In the genomic region with DNA sequence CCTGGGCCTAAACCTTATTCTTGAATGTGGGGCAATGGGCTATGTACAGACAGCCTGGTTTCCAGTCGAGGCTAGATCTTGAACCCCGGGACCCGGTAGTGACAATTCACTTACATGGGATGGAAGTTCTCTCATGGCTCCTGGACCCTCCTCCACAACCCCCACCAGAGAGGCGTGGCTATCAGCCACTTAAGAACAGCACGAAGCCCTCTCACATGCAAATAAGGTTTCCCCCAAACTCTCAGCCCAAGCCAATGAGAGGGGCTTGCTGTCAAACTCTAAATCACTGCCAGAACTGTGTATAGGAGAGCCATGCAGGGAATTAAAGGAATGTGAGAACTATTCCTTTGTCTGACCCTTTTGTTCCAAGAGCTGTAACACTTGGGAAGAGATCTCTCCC, we compare ENCODE assay signal across 7 mouse cellular contexts. TPM values are rescaled to one million over a fixed set of nuclear protein-coding genes. Genes with fewer than 3 reads are reported as not detected.
DNase-seq lines count a peak whose midpoint lies in the region; ATAC-seq and TF ChIP-seq lines count a peak whose summit lies in the region.
"Not testable (repeated sequence)": the region's sequence is repeated elsewhere in the genome, so short reads cannot be mapped to it uniquely, and the experiment has no call there.

No protein-coding gene starts in this region.

- not testable (repeated sequence) for H3K9ac ChIP-seq in ES-Bruce4 (ENCODE audit: low read depth, poor library complexity, severe bottlenecking); forebrain, embryonic 14.5 days (ENCODE audit: low read length); neural tube, embryonic 11.5 days (ENCODE audit: low read length)

- ATAC-seq in forebrain, embryonic 14.5 days; neural tube, embryonic 11.5 days (ENCODE audit: insufficient read depth, low FRiP score, low TSS enrichment): not testable (repeated sequence)

- peak overlapping the region; percentile 15; the same call in 1 of the 2 replicates for H3K4me3 ChIP-seq in ES-Bruce4 (ENCODE audit: low read depth, low read length)
- H3K4me3 ChIP-seq in forebrain, embryonic 10.5 days; forebrain, embryonic 14.5 days (ENCODE audit: low read depth, low read length); midbrain, embryonic 10.5 days; neural tube, embryonic 11.5 days (ENCODE audit: low read depth, low read length): not testable (repeated sequence)

- TF ChIP-seq POLR2A in ES-Bruce4 (IDR thresholded peaks at IDR 0.05; ENCODE audit: insufficient read depth, low read length); brain, embryonic 14.5 days (IDR thresholded peaks at IDR 0.05; ENCODE audit: borderline replicate concordance, extremely low read depth, insufficient read depth, insufficient read length, poor library complexity, severe bottlenecking): not testable (repeated sequence)

- not testable (repeated sequence) for H3K4me2 ChIP-seq in forebrain, embryonic 14.5 days (ENCODE audit: low read length); neural tube, embryonic 11.5 days (ENCODE audit: low read depth)

- not testable (repeated sequence) for H3K9me3 ChIP-seq in ES-Bruce4 (replicated peaks; ENCODE audit: control insufficient read depth, insufficient read depth, low read length, poor library complexity, severe bottlenecking); forebrain, embryonic 10.5 days; forebrain, embryonic 14.5 days (replicated peaks; ENCODE audit: control insufficient read depth, low read length); midbrain, embryonic 10.5 days (replicated peaks); neural tube, embryonic 11.5 days (ENCODE audit: control insufficient read depth, low read length)

- not testable (repeated sequence) for TF ChIP-seq CTCF in ES-Bruce4 (IDR thresholded peaks at IDR 0.05; ENCODE audit: low read depth, low read length); brain, embryonic 14.5 days (IDR thresholded peaks at IDR 0.05; ENCODE audit: borderline replicate concordance, extremely low read depth, insufficient read depth, insufficient read length)

- H3K4me1 ChIP-seq in ES-Bruce4 (ENCODE audit: control insufficient read depth, insufficient read depth, low read length); forebrain, embryonic 10.5 days; forebrain, embryonic 14.5 days (ENCODE audit: control insufficient read depth, insufficient read depth, low read length); midbrain, embryonic 10.5 days; neural tube, embryonic 11.5 days (ENCODE audit: control insufficient read depth, insufficient read depth, low read length): not testable (repeated sequence)

- TF ChIP-seq EP300 in ES-Bruce4 (IDR thresholded peaks at IDR 0.05; ENCODE audit: insufficient read depth, low read depth, low read length) = not testable (repeated sequence)

- H3K27me3 ChIP-seq in ES-Bruce4 (ENCODE audit: control insufficient read depth, insufficient read depth, low read length, poor library complexity, severe bottlenecking); forebrain, embryonic 10.5 days (ENCODE audit: poor library complexity, severe bottlenecking); forebrain, embryonic 14.5 days (replicated peaks; ENCODE audit: control insufficient read depth, insufficient read depth, low read length); midbrain, embryonic 10.5 days (ENCODE audit: low read depth, poor library complexity, severe bottlenecking); neural tube, embryonic 11.5 days (ENCODE audit: control insufficient read depth, insufficient read depth, low read length): not testable (repeated sequence)

- peak overlapping the region; percentile 99 for H3K27ac ChIP-seq in ES-Bruce4 (ENCODE audit: insufficient read depth, low read length)
- H3K27ac ChIP-seq in forebrain, embryonic 10.5 days = peak overlapping the region; percentile 44; the same call in 1 of the 2 replicates
- not testable (repeated sequence) for H3K27ac ChIP-seq in forebrain, embryonic 14.5 days (ENCODE audit: low read depth, low read length); neural tube, embryonic 11.5 days (ENCODE audit: low read depth, low read length)
- 0 out of 2 replicates have a peak overlapping the region, but pooled peaks have one; percentile 59 for H3K27ac ChIP-seq in midbrain, embryonic 10.5 days (replicated peaks)

- H3K36me3 ChIP-seq in ES-Bruce4 (ENCODE audit: control insufficient read depth, insufficient read depth, low read length, poor library complexity, severe bottlenecking); forebrain, embryonic 10.5 days (replicated peaks); forebrain, embryonic 14.5 days (ENCODE audit: control insufficient read depth, insufficient read depth, low read length); midbrain, embryonic 10.5 days; neural tube, embryonic 11.5 days (ENCODE audit: control insufficient read depth, insufficient read depth, low read length): not testable (repeated sequence)

- DNase-seq in R1 (ENCODE audit: low read depth, low spot score) = peak; percentile 100
- DNase-seq in brain, embryonic 14.5 days (ENCODE audit: low read depth) = peak; percentile 48
- not testable (repeated sequence) for DNase-seq in forebrain, embryonic 10.5 days (ENCODE audit: extremely low spot score, low spot score); midbrain, embryonic 10.5 days (ENCODE audit: low spot score)
- peak; percentile 9 for DNase-seq in forebrain, embryonic 14.5 days (ENCODE audit: low spot score)
- DNase-seq in neural tube, embryonic 11.5 days (ENCODE audit: low spot score) = peak; percentile 22

- WGBS in forebrain, embryonic 10.5 days = 50% methylated on average over 5 of the region's 5 CpGs
- 42% methylated on average over 5 of the region's 5 CpGs for WGBS in forebrain, embryonic 14.5 days
- WGBS in midbrain, embryonic 10.5 days = 48% methylated on average over 5 of the region's 5 CpGs
- 34% methylated on average over 5 of the region's 5 CpGs for WGBS in neural tube, embryonic 11.5 days

RNA-seq across cellular contexts. Expression of gene Pole4, which starts 16.6 kb away (rescaled TPM):
- 54.0 and 61.1 TPM in 2 replicates for polyA plus RNA-seq in ES-Bruce4 (2011; ENCODE audit: insufficient read depth, insufficient read length, low read depth, missing spikeins)
- polyA plus RNA-seq in brain, embryonic 14.5 days (2012; rRNA removed) = 46.6 and 52.4 TPM in 2 replicates
- 92.5 and 99.7 TPM in 2 replicates for polyA plus RNA-seq in forebrain, embryonic 10.5 days (2016; fragmentation: Nextera tagmentation; extraction: Ambion mirVana)
- polyA plus RNA-seq in forebrain, embryonic 14.5 days (2014; fragmentation: Nextera tagmentation; extraction: Ambion mirVana) = 126 and 134 TPM in 2 replicates
- polyA plus RNA-seq in midbrain, embryonic 10.5 days (2016; fragmentation: Nextera tagmentation; extraction: Ambion mirVana) = 93.1 and 96.4 TPM in 2 replicates
- 102 and 104 TPM in 2 replicates for polyA plus RNA-seq in neural tube, embryonic 11.5 days (2014; fragmentation: Nextera tagmentation; extraction: Ambion mirVana)
